Mouse (Mus musculus) liver, adult 2 months (tissue): ENCODE measurements at regions not wholly inside any gene's neighbourhood (a gene's known extent, or its start where the extent isn't known, plus 50 kb on each side); places are given as distances from the start of the nearest gene placed in this dataset.
"Not testable (repeated sequence)": the region's sequence is repeated elsewhere in the genome, so short reads cannot be mapped to it uniquely, and the experiment has no call there.

Source experiments
- CTCF ChIP-seq: fragments of 200-500 bp; IDR thresholded peaks from 2 replicates; pipeline ENCODE4 v1.5.1; 2011; ENCODE audit warnings: low read depth, low read length, control low read depth
- POLR2A ChIP-seq: fragments of 200-500 bp; IDR thresholded peaks from 2 replicates; pipeline ENCODE4 v1.6.1; 2011; ENCODE audit warnings: low read length, control low read depth; ENCODE audit not compliant: insufficient read depth; ENCODE audit errors: extremely low read depth

DNA sequence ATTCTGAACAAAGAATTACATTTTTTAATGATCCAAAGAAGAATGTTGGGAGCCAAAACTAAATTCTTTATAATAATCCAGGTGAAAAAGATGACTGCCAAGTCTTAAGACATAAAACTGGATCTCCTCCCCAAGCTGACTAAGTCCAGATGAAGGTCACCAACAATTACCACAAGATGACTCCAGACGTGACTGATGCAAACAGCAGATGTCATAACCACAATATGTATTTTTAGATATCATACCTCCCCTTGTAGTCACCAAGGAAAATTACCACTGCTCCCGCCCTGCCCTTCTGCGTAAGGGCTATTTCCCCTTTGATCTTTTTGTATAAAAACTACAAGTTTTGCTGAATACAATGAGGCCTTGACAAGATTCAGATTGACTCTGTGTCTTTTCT lies 1110.4 kb downstream of the Basp1 start:
- not testable (repeated sequence) for TF ChIP-seq POLR2A, CTCF
